Mouse (Mus musculus): Measurements from ENCODE around the gene Plekhd1. TPM values are rescaled to one million over a fixed set of nuclear protein-coding genes. Genes with fewer than 3 reads are reported as not detected.
A peak's percentile ranks its signal among the peaks of the same experiment; 100 is the strongest.

Plekhd1 gene
- polyA plus RNA-seq, 1 experiment from 2014 or later = 1.5 TPM

DNA sequence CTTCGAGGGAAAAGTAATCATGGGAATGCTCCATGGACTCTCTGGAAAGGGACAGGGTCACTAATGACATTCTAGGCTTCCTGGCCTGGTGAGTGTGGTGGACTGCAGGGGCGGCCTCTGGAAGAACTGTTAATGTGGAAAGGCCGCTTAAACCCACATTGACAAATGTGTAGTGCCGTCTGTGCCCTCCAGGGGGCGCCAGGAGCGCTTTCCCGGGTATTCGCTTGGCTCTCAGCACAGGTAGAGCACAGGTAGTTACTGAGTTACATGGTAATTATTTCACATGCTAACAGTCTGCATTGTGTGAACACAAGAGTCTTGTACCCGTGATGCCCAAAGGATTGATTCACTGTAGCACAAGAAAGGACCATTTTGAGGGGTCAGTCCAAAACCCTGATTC is 47.1 kb downstream of the Plekhd1 start:
- Histone ChIP-seq H3K27ac (no peak overlapping the region), H3K36me3 (no peaks in the 10 kb centered on the region), H3K4me1 (replicated peaks) (peaks cover 30% of the 10 kb centered on the region), H3K4me3 (no peak overlapping the region), H3K27me3 (ENCODE audit: insufficient read depth, poor library complexity, severe bottlenecking) (peaks cover 19% of the 10 kb centered on the region; the same call in 1 of the 2 replicates), H3K9me3 (no peaks in the 10 kb centered on the region)
- DNase-seq (ENCODE audit: low spot score) = peak; percentile 35
- WGBS = 34% methylated on average over 9 of the region's 9 CpGs

DNA sequence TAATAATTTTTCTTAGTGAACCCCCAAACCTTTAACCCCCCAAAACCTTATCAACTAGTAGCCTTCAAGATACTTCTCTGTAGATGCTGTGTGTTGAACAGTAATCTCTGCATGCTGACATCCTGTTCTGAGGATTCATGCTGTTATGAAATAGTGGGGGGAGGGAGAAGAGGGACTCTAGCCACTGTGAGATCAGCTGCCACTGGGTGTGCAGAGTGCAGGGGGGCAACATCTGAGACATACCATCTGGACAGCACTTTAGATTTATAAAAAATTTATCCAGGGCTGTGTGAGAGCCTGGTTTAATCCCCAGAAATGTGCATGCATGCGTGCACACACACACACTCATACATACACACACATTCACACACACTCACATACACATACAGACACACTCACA is 52.2 kb downstream of the Plekhd1 start:
- Histone ChIP-seq H3K27me3 (ENCODE audit: insufficient read depth, poor library complexity, severe bottlenecking) (0 out of 2 replicates have a peak, but pooled peaks cover 10% of the 10 kb centered on the region), H3K27ac (no peak overlapping the region), H3K9me3 (no peaks in the 10 kb centered on the region), H3K36me3 (no peaks in the 10 kb centered on the region), H3K4me3 (no peak overlapping the region), H3K4me1 (replicated peaks) (peaks cover 10% of the 10 kb centered on the region)
- no peak for DNase-seq (ENCODE audit: low spot score)
- 93% methylated on average over 1 of the region's 1 CpGs for WGBS

- WGBS = 65% methylated on average over 8 of the region's 8 CpGs
- no peak for DNase-seq (ENCODE audit: low spot score)
- Histone ChIP-seq H3K36me3 (no peaks in the 10 kb centered on the region), H3K9me3 (no peaks in the 10 kb centered on the region), H3K27ac (peak overlapping the region; percentile 9; the same call in 1 of the 2 replicates), H3K4me3 (no peak overlapping the region), H3K4me1 (replicated peaks) (peaks cover 10% of the 10 kb centered on the region), H3K27me3 (ENCODE audit: insufficient read depth, poor library complexity, severe bottlenecking) (0 out of 2 replicates have a peak, but pooled peaks cover 5% of the 10 kb centered on the region)
These were observed 53.8 kb downstream of the Plekhd1 start for GRCm38 (mm10) chr12:80746031-80746813.

GRCm38 (mm10) chr12:80751556-80751955 is 59.2 kb downstream of the Plekhd1 start:
- no peaks in the 10 kb centered on the region for H3K4me1 ChIP-seq (replicated peaks)
- H3K36me3 ChIP-seq = peaks cover 43% of the 10 kb centered on the region
- WGBS = 94% methylated on average over 6 of the region's 6 CpGs
- no peak overlapping the region for H3K4me3 ChIP-seq
- no peak overlapping the region for H3K27ac ChIP-seq
- peaks cover 12% of the 10 kb centered on the region for H3K27me3 ChIP-seq (ENCODE audit: insufficient read depth, poor library complexity, severe bottlenecking)
- DNase-seq (ENCODE audit: low spot score) = no peak
- peaks cover 33% of the 10 kb centered on the region for H3K9me3 ChIP-seq

GRCm38 (mm10) chr12:80757751-80758558 is 65.6 kb downstream of the Plekhd1 start:
- peaks cover 50% of the 10 kb centered on the region for H3K27me3 ChIP-seq (ENCODE audit: insufficient read depth, poor library complexity, severe bottlenecking)
- peak; percentile 73 for DNase-seq (ENCODE audit: low spot score)
- H3K9me3 ChIP-seq = peaks cover 53% of the 10 kb centered on the region
- H3K27ac ChIP-seq = peak overlapping the region; percentile 98
- H3K36me3 ChIP-seq = peaks cover 61% of the 10 kb centered on the region
- H3K4me1 ChIP-seq (replicated peaks) = peaks cover 39% of the 10 kb centered on the region
- 18% methylated on average over 122 of the region's 122 CpGs for WGBS
- H3K4me3 ChIP-seq = peak overlapping the region; percentile 69

- Histone ChIP-seq H3K4me3 (peak overlapping the region; percentile 69), H3K27ac (peak overlapping the region; percentile 98), H3K27me3 (ENCODE audit: insufficient read depth, poor library complexity, severe bottlenecking) (peaks cover 50% of the 10 kb centered on the region), H3K4me1 (replicated peaks) (peaks cover 39% of the 10 kb centered on the region), H3K9me3 (peaks cover 53% of the 10 kb centered on the region), H3K36me3 (peaks cover 55% of the 10 kb centered on the region)
- DNase-seq (ENCODE audit: low spot score) = peak; percentile 64
- WGBS = 21% methylated on average over 92 of the region's 92 CpGs
These were observed 66.4 kb downstream of the Plekhd1 start for GRCm38 (mm10) chr12:80758559-80759386.

DNA sequence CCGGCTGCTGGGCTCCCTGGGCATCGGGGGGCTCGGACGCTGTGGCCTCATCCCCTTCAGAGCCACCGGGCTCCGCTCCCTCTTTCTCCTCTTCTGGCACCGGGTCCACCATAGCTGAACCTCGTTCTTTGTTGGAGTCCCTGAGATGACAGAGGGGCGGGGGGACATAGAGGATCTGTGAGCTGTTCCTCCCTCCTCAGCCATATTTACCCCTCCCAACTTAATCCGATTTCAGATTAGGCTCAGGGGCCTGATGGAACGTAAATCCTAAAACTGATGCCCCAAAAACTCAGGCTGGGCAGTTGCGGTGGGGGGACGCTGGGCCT is 67.0 kb downstream of the Plekhd1 start:
- peaks cover 50% of the 10 kb centered on the region for H3K27me3 ChIP-seq (ENCODE audit: insufficient read depth, poor library complexity, severe bottlenecking)
- H3K4me3 ChIP-seq = peak overlapping the region; percentile 69
- WGBS = 10% methylated on average over 13 of the region's 13 CpGs
- DNase-seq (ENCODE audit: low spot score) = peak; percentile 47
- H3K4me1 ChIP-seq (replicated peaks) = peaks cover 39% of the 10 kb centered on the region
- peaks cover 47% of the 10 kb centered on the region for H3K9me3 ChIP-seq
- H3K36me3 ChIP-seq = peaks cover 49% of the 10 kb centered on the region
- peak overlapping the region; percentile 98 for H3K27ac ChIP-seq

DNA sequence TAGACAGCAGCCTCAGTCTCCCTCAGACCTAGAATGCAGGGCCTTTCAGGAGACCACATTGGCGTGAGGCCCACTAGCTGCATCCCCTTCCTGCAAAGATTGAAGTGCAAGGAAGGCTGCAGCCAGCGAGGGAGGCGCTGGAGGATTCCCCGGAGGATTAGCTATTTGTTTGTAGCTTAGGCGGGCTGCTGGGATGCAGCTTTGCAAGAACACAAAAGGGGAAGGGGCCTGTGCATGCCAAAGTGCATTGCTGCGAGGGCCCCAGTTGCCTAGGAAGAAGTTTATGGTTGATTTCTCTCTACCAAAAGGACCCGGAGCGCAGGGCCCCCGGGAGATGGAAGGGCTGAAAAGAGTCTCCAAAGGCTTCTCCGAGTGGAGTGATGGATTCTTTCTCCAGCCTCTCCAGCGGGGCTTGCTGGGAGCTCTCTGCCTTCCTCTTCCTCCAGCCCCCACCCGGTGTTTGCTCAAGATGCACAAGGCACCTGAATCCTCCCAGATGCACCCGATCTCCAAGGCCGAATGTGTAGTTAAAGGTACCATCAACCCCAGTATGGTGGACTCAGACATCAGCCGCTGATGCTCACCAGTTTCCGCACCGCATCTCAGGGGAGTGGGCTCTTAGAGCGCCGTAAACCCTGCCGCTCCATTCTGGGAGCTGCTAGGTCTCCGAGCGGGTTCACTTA is 67.5 kb downstream of the Plekhd1 start:
- peaks cover 44% of the 10 kb centered on the region for H3K36me3 ChIP-seq
- peak overlapping the region; percentile 69 for H3K4me3 ChIP-seq
- H3K9me3 ChIP-seq = peaks cover 42% of the 10 kb centered on the region
- peak overlapping the region; percentile 98 for H3K27ac ChIP-seq
- peaks cover 39% of the 10 kb centered on the region for H3K4me1 ChIP-seq (replicated peaks)
- peak; percentile 82 for DNase-seq (ENCODE audit: low spot score)
- peaks cover 50% of the 10 kb centered on the region for H3K27me3 ChIP-seq (ENCODE audit: insufficient read depth, poor library complexity, severe bottlenecking)
- WGBS = under 1% methylated on average over 22 of the region's 22 CpGs

DNA sequence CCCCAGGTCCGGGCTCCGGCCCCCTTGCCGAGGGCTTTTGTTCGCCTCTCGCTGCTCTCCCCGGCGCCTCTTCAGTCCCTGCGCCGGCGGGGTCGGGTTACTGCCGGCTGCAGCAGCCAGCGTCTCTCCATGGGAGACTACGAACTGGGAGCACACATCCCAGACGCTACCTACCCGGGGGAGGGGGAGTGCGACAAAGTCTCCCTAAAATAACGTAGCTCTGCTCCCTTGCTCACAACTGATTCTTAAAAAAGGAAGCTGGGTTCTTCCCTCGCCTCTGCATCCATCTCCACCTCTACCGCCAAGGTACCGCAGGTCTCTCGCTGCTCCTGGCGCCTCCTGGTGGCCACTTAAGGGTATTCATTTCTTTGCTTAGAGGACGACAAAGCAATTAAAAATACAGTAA is 68.0 kb downstream of the Plekhd1 start, which contains the start of gene Ccdc177:
TSS of gene Ccdc177 (minus strand) at position 292 of the 406 bp plus-strand sequence.
- WGBS = under 1% methylated on average over 24 of the region's 24 CpGs
- DNase-seq (ENCODE audit: low spot score) = peak; percentile 86
- Histone ChIP-seq H3K27ac (peak within 1 kb of the TSS; percentile 98), H3K4me1 (replicated peaks) (peaks cover 39% of the 10 kb centered on the region), H3K27me3 (ENCODE audit: insufficient read depth, poor library complexity, severe bottlenecking) (peaks cover 50% of the 10 kb centered on the region), H3K4me3 (peak within 1 kb of the TSS; percentile 69), H3K36me3 (peaks cover 38% of the 10 kb centered on the region), H3K9me3 (peaks cover 37% of the 10 kb centered on the region)

GRCm38 (mm10) chr12:80762982-80763381 is 70.6 kb downstream of the Plekhd1 start:
- Histone ChIP-seq H3K27ac (no peak overlapping the region), H3K9me3 (peaks cover 11% of the 10 kb centered on the region), H3K4me3 (no peak overlapping the region), H3K27me3 (ENCODE audit: insufficient read depth, poor library complexity, severe bottlenecking) (peaks cover 24% of the 10 kb centered on the region), H3K36me3 (peaks cover 13% of the 10 kb centered on the region), H3K4me1 (replicated peaks) (peaks cover 32% of the 10 kb centered on the region)
- DNase-seq (ENCODE audit: low spot score) = no peak
- WGBS = 92% methylated on average over 5 of the region's 5 CpGs

DNA sequence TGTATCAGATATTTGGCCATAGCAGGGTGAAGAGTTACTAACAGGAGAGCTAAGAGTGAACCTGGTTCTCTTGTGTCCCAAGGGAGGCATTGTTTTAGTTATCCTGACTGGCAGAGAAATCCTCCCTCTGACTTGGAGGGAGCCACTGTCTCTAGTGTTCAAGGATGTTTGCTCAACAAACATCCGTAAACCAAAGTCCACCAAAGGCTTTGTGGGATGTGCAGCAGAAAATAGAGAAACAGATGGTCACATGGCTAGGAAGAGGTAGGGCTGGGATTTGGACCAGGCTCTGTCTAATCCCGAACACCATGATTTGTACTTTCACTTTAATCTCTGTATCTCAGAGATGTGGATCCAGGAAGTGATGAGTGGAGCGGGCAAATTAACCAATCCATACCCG is 71.7 kb downstream of the Plekhd1 start:
- Histone ChIP-seq H3K36me3 (peaks cover 1% of the 10 kb centered on the region; the same call in 1 of the 2 replicates), H3K4me1 (replicated peaks) (peaks cover 20% of the 10 kb centered on the region), H3K27me3 (ENCODE audit: insufficient read depth, poor library complexity, severe bottlenecking) (peaks cover 12% of the 10 kb centered on the region), H3K9me3 (no peaks in the 10 kb centered on the region), H3K27ac (no peak overlapping the region; the same call in 1 of the 2 replicates), H3K4me3 (no peak overlapping the region)
- DNase-seq (ENCODE audit: low spot score) = no peak
- WGBS = 79% methylated on average over 4 of the region's 4 CpGs

GRCm38 (mm10) chr12:80769697-80770096 is 77.3 kb downstream of the Plekhd1 start:
- no peak overlapping the region for H3K27ac ChIP-seq
- no peak overlapping the region for H3K4me3 ChIP-seq
- no peaks in the 10 kb centered on the region for H3K4me1 ChIP-seq (replicated peaks)
- no peaks in the 10 kb centered on the region for H3K27me3 ChIP-seq (ENCODE audit: insufficient read depth, poor library complexity, severe bottlenecking)
- 20% methylated on average over 11 of the region's 11 CpGs for WGBS
- no peaks in the 10 kb centered on the region for H3K9me3 ChIP-seq
- DNase-seq (ENCODE audit: low spot score) = peak; percentile 88
- no peaks in the 10 kb centered on the region for H3K36me3 ChIP-seq

Measured in hindbrain, embryonic 10.5 days (tissue).